Mouse (Mus musculus) erythroblast, embryonic 14.5 days (primary cell): ENCODE data around the gene Tmem63a. TPM values are rescaled to one million over a fixed set of nuclear protein-coding genes. Genes with fewer than 3 reads are reported as not detected.

Source experiments
- H3K27me3 ChIP-seq: 2 replicates; pipeline ENCODE4 v1.6.1; 2012; ENCODE audit warnings: inconsistent platforms; ENCODE audit not compliant: control insufficient read depth
- H3K36me3 ChIP-seq: 2 replicates; pipeline ENCODE4 v1.6.1; 2012; ENCODE audit warnings: mild to moderate bottlenecking, inconsistent platforms; ENCODE audit not compliant: control insufficient read depth
- H3K4me1 ChIP-seq: 2 replicates; pipeline ENCODE4 v1.6.1; 2012; ENCODE audit warnings: inconsistent platforms; ENCODE audit not compliant: control insufficient read depth
- H3K4me3 ChIP-seq: replicated peaks from 2 replicates; pipeline ENCODE3; 2012; ENCODE audit warnings: moderate library complexity, mild to moderate bottlenecking, inconsistent platforms
- H3K9me3 ChIP-seq: 2 replicates; pipeline ENCODE4 v1.6.1; 2012; ENCODE audit warnings: low read length, inconsistent platforms, mixed read lengths; ENCODE audit not compliant: control insufficient read depth
- GATA1 ChIP-seq: IDR thresholded peaks from 2 replicates; pipeline ENCODE4 v1.6.1; 2012; ENCODE audit warnings: low read length, inconsistent platforms, mixed read lengths
- TAL1 ChIP-seq: IDR thresholded peaks from 3 replicates; pipeline ENCODE4 v1.6.1; 2012; ENCODE audit warnings: low read length, inconsistent platforms, mixed read lengths
- polyA plus RNA-seq: library from polyadenylated mRNA; stranded (reverse); fragments of >175 nt; gene quantifications from 2 replicates; pipeline ENCODE4 v1.2.3, GENCODE M21; 2012

Gene Tmem63a
- polyA plus RNA-seq, 1 experiment, result 0.36 TPM

DNA sequence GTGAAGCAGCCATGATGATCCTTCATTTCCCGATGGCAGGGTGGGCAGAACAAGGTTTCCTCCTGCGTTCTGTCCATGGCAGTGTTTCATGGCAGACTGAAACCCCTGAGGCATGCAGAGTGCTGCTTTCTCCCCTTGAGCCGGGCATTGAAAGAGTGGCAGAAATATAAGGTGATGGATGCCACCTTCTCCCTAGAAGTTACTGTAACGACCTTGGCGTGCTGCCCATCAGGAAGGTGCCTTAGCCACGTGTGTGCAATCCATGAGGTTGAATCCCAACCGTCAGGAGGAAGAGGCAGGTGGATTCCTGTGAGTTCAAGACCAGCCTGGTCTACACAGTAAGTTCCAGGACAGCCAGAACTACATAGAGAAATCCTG, 79.3 kb downstream of the Tmem63a start:
- Histone ChIP-seq H3K4me1 (peaks cover 13% of the 10 kb centered on the region), H3K36me3 (no peaks in the 10 kb centered on the region), H3K4me3 (no peak overlapping the region), H3K27me3 (peaks cover 30% of the 10 kb centered on the region), H3K9me3 (no peaks in the 10 kb centered on the region)
- TF ChIP-seq TAL1, result no peak
- TF ChIP-seq GATA1, result no peak

GRCm38 (mm10) chr1:181022265-181022664, 80.1 kb downstream of the Tmem63a start:
- Histone ChIP-seq H3K27me3 (peaks cover 22% of the 10 kb centered on the region), H3K9me3 (no peaks in the 10 kb centered on the region), H3K36me3 (no peaks in the 10 kb centered on the region), H3K4me1 (peaks cover 7% of the 10 kb centered on the region), H3K4me3 (no peak overlapping the region)
- TF ChIP-seq TAL1 (no peak), GATA1 (no peak)

Other genes starting within 250 kb of the Tmem63a start
- gene Mixl1, start 245.3 kb upstream of the Tmem63a start, polyA plus RNA-seq, result not detected in 2 replicates
- 0.23 and 0.27 TPM in 2 replicates for gene Acbd3, start 216.3 kb upstream of the Tmem63a start, polyA plus RNA-seq
- 610 and 750 TPM in 2 replicates for gene H3f3a, start 128.4 kb upstream of the Tmem63a start, polyA plus RNA-seq
- 2.5 and 2.7 TPM in 2 replicates for gene Sde2, start 91.2 kb upstream of the Tmem63a start, polyA plus RNA-seq
- gene Lefty2, start 49.2 kb upstream of the Tmem63a start, polyA plus RNA-seq, result not detected in 2 replicates
- 33.5 and 34.7 TPM in 2 replicates for gene Pycr2, start 38.1 kb upstream of the Tmem63a start, polyA plus RNA-seq
- 0.20 and 0.87 TPM in 2 replicates for gene Lefty1, start 7.3 kb upstream of the Tmem63a start, polyA plus RNA-seq
- not detected in 2 replicates for gene Ephx1, start 78.6 kb downstream of the Tmem63a start, polyA plus RNA-seq
- not detected in 2 replicates for gene 9130409I23Rik, start 108.9 kb downstream of the Tmem63a start, polyA plus RNA-seq
- gene Nvl, start 201.9 kb downstream of the Tmem63a start, polyA plus RNA-seq, result 0.45 and 0.50 TPM in 2 replicates
- gene Cnih4, start 202.3 kb downstream of the Tmem63a start, polyA plus RNA-seq, result 2.0 and 2.1 TPM in 2 replicates